Mouse (Mus musculus): ENCODE measurements around the gene Pds5b. TPM values are rescaled to one million over a fixed set of nuclear protein-coding genes. Genes with fewer than 3 reads are reported as not detected.
"Not testable (repeated sequence)": the region's sequence is repeated elsewhere in the genome, so short reads cannot be mapped to it uniquely, and the experiment has no call there.

Pds5b gene
- total RNA-seq, 2 experiments from 2014 or later, result 73.1 to 75.1 TPM

DNA sequence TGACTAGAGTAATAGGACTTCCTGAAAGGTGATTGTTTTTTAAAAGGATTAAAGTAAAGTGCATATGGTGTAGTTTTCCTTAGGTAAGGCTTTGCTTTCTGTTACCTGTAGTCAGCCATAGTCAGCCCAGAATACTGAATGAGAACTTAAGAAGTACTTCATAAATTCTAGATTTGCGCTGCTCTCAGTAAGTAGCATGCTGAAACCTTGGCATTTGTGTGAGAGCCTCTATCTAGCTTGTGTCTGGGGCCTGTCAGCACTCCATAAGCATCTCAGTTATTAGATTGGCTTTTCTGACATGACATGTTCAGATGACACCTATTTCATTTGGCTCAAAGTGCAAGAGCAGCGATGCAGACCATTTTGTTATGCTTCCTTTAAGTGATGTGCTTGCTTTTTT lies 19.7 kb downstream of the Pds5b start:
- no peak for DNase-seq (ENCODE audit: low spot score in 2 of 2)

DNA sequence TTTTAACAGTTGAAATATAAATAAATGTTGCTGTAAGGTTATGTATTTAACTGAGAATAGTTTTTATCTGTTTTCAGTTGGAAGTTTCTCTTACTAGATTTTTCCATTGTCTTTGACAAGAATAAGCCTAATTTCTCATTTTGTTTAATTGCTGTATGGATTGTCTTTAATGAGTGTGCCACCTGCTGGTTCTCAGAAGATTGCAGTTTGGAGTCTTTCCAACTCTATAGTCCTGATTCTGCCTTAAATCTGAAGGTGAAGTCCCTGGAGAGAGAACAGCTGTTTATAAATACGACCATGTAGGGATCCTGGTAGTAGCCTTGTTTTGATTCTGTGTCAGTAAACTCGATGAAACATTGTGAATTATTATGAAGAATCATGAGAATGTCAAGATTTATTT lies 29.2 kb downstream of the Pds5b start:
- DNase-seq (ENCODE audit: low spot score in 2 of 2), result peak; percentile 45 to 55

DNA sequence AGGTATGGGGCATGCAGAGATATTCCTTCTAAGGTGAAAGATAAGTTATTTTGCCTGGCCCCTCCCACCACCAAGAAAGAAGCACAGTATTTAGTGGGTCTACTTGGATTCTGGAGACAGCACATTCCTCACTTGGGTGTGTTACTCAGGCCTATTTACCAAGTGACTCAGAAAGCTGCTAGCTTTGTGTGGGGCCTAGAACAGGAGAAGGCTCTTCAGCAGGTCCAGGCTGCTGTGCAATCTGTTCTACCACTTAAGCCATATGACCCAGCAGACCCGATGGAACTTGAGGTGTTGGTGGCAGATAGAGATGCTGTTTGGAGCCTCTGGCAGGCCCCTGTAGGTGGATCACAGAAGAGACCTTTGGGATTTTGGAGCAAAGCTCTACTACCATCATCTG lies 33.1 kb downstream of the Pds5b start:
- DNase-seq (ENCODE audit: low spot score in 2 of 2), result not testable (repeated sequence)

DNA sequence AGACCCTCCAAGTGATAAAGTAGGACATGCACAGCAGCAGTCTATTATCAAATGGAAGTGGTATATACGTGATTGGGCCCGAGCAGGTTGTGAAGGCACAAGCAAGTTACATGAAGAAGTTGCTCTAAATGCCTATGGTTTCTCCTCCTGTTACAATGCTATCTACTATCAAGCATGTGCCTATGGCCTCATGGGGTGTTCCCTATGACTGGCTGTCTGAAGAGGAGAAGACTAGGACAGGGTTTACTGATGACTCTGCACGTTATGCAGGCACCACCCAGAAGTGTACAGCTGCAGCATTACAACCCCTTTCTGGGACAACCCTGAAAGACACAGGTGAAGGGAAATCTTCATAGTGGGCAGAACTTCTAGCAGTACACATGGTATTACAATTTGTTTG lies 33.6 kb downstream of the Pds5b start:
- DNase-seq (ENCODE audit: low spot score in 2 of 2), result not testable (repeated sequence)

DNA sequence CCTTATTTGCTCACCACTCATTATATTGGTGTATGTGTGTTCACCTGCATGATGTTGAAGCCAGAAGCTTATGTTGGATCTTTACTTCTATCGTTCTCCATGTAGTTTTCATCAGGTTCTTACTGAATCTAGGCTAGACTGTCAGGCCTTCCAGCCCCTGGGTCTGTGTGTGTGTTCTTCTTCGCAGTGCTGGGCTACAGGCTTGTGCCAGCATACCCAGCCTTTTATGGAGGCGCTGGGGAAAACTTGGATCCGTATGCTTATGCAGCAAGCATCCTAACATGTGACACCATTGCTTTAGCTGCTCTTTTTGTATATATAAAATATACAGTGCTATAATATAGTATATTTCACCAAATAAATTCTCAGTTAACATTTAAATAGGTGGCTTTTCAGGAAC lies 38.0 kb downstream of the Pds5b start:
- DNase-seq (ENCODE audit: low spot score in 2 of 2), result no peak

DNA sequence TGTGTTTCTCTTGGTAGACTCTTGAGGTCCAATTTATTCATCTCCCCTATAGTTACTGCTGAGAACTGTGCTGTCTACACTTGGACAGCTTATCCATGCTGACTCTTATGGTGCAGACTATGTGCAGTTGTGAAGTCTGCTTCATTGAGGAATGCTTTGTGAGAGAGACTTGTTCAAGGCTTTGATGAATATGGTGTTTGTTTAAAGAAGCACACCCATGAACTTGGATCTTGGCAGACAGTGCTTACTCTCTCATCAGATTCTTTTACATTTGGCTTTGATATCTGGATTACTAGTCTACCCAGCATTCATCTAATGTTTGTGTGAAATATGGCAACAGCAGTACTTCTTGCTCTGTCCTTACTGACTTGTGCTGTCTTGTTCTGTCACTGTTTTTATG lies 39.9 kb downstream of the Pds5b start:
- no peak for DNase-seq (ENCODE audit: low spot score in 2 of 2)

DNA sequence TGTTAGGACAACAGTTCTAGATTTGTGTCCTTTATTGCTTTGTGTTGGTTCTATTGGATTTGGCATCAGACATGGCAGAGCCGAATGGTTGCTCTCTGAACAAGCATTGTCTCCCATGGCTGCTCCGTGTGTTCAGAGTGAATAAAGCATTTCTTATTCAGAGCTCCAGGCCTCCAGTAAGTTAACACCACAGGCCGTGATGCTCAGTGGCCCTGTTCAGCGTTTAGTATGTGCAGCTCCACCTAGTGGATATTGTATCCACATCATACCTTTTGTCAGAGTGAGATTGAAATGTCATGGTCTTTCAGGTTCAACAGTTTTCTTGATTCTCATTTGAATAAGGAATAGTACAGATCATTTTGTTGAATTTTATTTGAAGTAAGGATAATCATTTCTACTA lies 44.2 kb downstream of the Pds5b start:
- no peak for DNase-seq (ENCODE audit: low spot score in 2 of 2)

DNA sequence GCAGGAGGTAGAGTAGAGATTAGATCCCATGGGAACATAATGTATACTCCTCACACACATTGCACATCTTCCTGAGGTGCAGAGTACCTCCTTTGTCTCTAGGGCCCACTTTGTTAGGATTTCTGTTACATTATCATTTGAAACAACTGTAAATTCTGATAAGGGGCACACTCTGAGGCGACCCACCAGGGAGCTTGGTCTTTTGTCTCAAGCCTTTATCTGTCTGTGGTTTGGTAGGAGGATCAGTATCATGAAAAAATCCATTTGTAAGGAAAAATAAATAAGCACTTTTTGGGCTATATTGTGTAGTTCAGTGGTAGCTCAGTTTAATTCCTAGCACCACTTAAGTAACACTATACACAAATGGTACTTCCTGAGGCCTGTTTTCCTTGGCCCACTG lies 51.1 kb downstream of the Pds5b start:
- no peak for DNase-seq (ENCODE audit: low spot score in 2 of 2)

DNA sequence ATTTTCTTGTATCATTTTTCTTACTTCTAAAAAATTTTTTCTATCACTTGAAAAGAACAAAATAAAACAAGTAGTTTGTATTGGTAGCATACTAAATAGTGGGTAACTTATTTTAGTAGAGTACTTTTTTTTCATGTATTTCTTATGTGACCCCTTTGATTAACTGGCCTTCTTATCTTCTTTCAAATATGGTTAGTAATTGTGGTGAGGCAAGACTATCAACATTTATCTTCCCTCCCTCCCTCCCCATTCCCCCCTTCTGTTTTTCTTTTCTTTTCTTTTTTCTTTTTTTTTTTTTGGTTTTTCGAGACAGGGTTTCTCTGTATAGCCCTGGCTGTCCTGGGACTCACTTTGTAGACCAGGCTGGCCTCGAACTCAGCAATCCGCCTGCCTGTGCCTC lies 63.5 kb downstream of the Pds5b start:
- not testable (repeated sequence) for DNase-seq (ENCODE audit: low spot score in 2 of 2)

DNA sequence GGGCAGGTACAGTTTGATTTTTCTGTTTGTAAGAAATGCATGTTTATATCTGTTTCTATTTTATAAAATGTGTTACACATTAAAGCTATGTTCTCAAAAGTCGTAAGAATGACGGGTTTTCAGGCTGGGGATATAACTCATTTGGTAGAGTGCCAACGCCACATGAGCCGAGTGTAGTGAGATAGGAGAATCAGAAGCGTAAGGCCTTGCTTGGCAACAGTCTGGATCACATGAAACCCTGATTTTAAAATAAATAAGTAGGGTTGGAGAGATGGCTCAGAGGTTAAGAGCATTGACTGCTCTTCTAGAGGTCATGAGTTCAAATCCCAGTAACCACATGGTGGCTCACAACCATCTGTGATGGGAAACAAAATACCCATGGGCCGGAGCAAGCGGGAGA lies 65.8 kb downstream of the Pds5b start:
- no peak for DNase-seq (ENCODE audit: low spot score in 2 of 2)

DNA sequence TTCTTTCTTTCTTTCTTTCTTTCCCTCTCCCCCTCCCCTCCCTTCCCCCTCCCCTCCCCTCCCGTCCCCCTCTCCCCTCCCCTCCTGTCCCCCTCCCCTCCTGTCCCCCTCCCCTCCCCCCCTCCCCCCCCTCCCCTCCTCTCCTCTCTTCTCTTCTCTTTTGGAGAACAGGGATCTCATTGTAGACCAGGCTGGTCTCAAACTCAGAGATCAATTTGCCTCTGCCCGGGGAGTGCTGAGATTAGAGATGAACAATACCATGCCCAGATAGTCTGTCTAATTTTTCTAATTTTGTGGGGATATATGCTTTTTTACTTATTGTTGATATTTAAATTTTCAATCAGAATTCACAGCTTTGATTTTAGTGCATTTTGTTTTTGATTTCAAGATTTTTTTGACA lies 67.1 kb downstream of the Pds5b start:
- DNase-seq (ENCODE audit: low spot score in 2 of 2), result no peak

DNA sequence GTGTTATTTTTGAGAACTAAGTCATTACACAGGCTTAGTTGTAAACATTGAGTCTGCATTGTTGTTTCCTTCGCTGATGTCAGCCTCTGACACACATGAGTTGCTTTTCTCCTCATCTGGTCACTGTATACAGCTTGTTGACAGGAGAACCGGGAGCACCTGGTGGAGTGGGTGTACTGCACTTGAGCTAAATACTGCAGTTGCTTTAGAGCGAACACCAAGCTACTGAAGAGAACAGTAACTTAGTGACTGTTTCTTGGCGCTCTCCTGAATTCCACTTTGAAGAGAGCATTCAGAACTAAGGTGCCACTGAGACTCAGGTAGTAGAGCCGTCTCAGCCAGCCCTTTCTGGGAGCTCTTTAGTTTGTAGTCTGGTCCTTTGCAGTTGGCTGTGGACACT lies 83.1 kb downstream of the Pds5b start:
- DNase-seq (ENCODE audit: low spot score in 2 of 2), result no peak

DNA sequence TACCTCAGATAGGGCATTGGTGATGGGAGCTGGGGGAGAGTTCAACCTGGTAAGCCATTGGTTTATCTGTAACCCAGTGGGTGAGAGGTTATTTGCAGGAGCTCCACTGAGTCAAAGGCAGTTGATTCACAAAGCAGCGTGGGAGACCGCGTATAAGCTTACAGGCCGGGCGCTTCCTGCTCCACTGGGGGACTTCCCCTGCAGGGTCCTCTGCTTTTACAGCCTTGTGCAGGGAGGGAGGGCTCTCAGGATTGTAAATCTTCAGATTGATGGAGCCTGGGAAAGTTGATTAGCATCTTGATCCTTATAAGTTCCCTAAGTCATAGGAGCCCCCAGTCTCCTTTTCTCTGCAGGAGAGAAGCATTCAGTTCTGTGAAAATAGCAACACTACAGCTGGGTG lies 98.9 kb downstream of the Pds5b start:
- no peak for DNase-seq (ENCODE audit: low spot score in 2 of 2)

DNA sequence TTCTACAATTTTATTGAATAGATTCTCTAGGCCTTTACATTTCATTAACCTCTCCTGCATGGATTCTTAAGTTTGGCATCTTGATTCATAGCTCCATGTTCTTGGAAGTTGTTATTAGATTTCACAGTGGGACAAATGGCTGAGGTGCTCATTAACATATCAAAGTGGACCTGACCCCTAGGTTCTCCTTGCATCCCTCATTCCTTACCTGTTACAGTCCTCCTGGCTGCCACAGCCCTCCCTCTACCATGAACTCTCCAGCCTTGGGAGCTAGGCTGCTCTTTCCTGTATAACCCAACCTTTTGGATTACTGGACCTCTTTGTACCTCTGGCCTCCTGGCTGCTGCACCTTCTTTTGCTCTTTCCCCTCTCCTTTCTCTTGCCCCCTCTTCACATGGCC lies 99.5 kb downstream of the Pds5b start:
- no peak for DNase-seq (ENCODE audit: low spot score in 2 of 2)

DNA sequence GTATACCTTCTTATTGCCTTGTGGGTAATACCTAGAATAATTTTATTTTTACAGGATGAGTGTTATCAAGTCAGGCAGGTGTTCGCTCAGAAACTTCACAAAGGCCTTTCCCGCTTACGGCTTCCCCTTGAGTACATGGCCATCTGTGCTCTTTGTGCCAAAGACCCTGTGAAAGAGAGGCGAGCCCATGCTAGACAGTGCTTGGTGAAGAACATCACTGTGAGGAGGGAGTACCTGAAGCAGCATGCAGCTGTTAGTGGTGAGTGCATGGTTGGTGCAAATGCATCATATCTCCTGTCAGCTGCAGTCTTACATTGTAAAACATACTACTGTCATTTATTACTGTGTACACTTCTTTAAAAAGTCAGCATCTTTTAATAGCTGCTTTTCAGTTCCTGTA lies 114.7 kb downstream of the Pds5b start:
- DNase-seq (ENCODE audit: low spot score in 2 of 2), result no peak

DNA sequence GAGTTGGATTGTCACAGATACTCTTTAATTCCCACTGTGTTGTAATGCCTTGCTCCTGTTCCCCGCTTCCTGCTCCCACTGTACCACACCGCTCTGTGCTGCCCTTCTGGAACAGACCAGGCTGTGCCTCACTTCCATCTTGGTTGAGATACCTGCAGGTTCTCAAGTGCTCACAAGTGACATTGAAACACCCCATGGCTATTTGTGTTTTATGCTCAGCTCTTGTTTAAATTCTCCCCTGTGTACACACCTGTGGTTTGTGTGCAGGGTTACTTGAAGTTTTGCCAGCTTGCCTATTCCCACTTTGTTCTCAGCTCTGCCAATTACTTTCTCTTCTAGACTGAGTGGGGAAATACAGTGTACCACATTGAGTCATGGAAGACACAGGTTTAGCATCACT lies 115.5 kb downstream of the Pds5b start:
- DNase-seq (ENCODE audit: low spot score in 2 of 2), result no peak

DNA sequence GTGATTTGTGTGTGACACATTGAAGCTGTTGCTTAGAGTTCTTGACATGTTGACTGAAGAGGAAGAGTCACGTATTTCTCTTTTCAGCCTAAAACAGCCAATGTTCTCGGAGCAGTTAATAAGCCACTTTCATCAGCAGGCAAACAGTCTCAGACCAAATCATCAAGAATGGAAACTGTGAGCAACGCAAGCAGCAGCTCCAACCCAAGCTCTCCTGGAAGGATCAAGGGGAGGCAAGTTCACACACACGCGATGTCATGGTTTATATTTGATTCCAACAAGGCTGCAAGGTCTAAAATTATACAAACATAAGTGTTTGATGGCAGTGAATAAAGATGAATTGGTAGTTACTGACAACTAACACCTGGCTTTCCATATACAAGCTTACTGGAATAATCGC lies 120.6 kb downstream of the Pds5b start:
- no peak for DNase-seq (ENCODE audit: low spot score in 2 of 2)

DNA sequence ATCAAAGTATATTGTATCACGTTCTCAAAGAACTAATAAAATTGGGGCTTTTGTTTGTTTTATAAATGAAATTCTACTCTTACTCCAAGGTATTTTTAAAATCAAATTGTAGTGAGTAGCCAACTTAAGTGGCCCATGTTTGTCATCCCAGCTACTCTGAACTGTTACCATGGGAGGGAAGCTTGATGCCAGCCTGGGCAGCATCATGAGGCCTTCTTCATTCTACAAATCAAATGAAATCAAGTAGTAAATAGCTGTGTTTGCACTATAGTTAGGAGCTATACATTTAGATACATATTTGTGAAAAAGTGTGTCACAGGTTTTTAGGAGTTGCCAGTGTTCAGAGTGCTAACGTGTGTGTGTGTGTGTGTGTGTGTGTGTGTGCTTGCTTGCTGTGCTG lies 126.5 kb downstream of the Pds5b start:
- DNase-seq (ENCODE audit: low spot score in 2 of 2), result no peak

DNA sequence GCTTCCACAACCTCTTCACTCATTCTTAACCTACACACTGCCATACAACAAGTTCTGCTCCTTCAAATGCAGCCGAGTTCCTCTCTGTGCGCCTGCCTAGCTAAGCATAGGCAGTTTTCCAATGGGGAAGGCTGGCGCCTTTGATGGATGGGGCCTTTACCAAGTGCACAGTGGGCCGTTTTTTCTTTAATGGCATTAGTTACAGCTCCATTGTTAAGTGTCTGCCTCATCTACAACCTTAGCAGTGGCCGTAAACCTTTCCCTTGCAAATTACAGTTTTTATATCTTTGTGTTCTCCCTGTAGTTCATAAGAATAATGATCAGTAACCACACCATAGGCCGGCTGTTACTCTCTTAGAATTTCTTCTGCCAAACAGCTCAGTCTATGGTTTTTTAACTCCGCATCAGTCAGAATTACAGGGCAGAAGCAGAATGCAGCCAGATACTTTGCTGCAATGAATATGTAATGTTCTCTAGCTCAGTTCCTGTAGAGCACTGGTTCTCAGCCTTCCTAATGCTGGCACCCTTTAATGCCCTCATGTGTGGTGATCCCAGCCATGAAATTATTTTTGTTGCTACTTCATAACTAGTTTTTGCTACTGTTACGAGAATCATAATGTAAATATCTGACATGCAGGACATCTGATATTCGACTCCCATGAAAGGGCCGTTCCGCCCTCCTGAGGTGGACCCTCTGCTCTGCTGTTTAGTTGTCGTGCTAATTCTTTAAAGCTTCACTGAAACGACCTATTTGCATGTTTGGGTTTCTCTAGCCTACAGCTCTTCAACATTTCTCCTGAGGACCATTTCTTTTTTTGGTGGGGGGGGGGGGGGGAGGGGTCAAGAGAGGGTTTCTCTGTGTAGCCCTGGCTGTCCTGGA lies 140.8 kb downstream of the Pds5b start:
- no peak for DNase-seq (ENCODE audit: low spot score in 2 of 2)

DNA sequence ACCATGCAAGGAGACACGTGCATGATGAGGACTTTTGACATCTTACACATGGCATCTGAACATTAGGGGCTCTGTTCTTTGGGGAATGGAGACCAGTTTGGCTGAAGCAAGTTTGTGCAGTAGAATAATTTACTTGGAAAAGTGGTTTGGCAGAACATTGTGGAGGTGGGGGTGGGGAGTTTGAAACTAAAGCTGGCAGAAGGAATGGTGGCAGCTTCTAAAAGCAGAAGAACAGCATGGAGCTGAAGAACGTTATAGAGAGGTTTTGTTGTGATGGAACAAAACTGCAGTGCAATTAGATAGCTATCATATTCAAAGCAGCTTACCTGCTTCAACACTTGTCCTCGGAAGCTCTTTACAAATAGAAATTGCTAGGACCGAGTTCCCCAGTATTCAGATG lies 141.9 kb downstream of the Pds5b start:
- no peak for DNase-seq (ENCODE audit: low spot score in 2 of 2)

DNA sequence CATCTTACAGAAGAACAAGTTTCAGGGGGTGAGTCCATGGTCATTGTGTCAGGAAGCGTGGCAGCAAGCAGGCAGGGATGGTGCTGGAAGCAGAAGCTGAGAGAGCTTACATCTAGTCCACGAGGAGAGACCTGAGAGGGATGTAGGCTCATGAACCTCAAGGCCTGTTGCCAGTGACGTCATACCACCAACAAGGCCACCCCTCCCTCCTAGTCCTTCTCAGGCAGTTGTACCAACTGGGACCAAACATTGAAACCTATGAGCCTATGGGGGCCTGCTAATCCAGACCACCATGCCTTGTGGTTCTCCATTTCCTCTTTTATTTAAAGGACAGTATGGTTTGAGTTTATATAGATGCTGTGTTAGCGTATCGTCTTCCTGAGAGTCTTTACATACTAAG lies 143.2 kb downstream of the Pds5b start:
- DNase-seq (ENCODE audit: low spot score in 2 of 2), result no peak

DNA sequence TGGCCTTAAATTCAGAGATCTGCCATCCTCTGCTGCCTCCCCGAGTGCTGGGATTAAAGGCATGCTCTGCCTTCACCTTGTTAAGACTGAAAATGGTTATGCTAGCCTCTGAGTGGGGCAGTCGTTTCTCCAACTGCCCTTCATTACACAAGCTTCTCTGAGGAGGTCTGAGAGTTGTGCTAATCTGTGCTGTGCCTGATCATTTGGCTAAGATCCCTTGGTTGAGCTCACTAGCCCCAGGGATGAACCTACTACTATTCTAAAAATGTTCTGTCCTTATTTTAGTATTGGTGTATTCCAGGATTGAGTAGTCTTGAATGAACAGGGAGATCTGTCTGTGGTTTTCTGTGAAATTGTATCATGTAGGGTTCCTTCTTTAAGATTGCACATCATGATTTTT lies 144.5 kb downstream of the Pds5b start:
- no peak for DNase-seq (ENCODE audit: low spot score in 2 of 2)

DNA sequence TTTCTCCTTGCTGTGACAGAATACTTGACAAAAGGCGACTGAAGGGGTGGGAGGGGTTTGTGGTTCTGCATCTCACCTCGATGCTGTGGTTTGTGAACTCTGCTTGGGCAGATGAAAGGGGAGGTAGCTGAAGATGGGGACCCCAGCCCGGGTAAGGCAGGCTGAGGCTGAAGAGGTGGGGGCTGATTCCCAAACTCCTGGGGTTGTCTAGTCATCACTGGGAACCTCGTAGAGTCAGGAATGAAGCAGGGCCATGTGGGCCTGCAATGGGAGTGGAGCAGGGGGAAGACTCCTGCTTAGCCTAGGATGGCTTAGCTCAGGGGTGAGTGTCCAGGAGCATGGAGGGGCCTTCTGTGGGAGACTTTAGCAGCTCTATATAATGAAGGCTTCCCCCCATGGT lies 145.3 kb downstream of the Pds5b start:
- DNase-seq (ENCODE audit: low spot score in 2 of 2), result no peak
